Mouse (Mus musculus) fibroblast of lung, adult 2 months (primary cell): ENCODE measurements at regions not wholly inside any gene's neighbourhood (a gene's known extent, or its start where the extent isn't known, plus 50 kb on each side); places are given as distances from the start of the nearest gene placed in this dataset.
A peak's percentile ranks its signal among the peaks of the same experiment; 100 is the strongest.

Source experiments
- DNase-seq: peaks from one replicate; pipeline ENCODE4 v3.0.0-alpha.2; 2011; ENCODE audit warnings: low read depth

DNA sequence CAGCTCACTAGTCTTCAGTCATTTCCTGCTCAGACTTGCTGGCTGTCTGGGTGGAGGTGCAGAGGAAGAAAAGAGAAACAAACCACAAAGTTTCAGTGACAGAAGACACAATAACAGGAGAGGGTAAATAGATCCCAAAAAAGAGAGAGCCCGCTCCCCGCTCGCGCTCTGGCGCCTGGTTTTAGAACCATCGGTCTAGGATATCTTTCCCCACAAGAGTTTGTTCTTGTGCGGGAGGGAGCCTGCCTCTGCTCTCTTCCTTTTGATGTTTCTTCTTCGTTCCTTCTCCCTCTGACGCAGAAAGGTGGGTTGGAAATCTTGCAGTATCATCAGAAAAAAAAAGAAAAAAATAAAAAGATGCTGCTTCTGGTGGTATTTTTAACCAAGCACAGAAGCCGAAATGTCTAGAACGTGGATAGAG lies 71.3 kb upstream of the Zfp217 start:
- DNase-seq, result no peak

DNA sequence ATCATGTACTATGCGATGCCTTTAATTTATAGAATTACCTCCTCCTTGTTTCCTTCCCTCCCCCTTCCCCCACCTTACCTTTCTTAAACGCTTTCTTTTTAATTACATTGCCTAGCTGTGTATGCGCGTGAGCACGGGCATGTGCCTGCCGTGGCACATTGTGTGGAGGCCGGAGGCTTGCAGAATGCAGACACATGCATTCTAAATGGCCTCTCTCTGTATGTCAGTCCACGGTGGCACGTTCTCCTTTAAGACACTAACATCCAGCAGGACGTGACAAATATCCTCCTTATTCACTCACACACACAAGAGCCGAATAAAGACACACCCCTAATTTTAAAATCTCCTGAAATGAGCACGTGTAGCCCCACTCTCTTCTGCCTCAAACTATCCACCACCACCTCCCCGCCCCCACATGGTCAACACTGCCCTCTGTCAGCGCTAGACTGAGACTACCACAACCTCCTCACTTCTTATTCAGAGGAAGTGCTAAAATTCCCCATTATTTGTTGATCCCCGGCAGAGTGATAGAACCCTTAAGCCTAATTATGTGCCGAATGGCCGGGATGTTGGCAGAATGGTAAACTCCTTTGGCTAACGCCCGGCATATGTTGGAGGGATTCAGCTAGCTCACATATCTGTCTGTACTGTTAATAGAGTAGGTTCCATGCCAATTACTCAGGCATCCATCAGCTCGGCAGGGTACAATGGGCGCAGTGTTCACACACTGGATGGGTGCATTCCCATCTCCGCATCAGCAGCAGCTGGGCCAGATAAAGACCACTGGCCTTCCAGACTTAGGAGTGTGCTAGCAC lies 70.5 kb upstream of the Zfp217 start:
- no peak for DNase-seq

DNA sequence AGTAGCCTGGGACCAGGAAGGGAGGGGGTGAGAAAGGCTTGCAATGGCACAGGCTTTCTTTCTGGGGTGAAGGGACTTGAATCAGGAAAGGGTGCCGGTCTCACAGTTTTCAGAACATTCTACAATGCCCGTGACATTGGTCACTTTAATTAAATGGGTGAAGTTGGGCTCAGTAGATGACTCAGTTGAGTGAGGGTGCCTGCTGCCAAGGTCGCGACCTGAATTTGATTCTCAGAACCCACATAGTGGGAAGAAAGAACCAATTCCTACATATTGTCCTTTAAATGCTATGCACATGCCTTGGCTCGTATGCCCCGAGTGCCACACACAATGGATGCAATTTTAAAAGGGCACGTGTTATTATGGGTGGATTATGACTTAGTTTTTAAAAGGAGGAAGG lies 68.4 kb upstream of the Zfp217 start:
- DNase-seq, result no peak

DNA sequence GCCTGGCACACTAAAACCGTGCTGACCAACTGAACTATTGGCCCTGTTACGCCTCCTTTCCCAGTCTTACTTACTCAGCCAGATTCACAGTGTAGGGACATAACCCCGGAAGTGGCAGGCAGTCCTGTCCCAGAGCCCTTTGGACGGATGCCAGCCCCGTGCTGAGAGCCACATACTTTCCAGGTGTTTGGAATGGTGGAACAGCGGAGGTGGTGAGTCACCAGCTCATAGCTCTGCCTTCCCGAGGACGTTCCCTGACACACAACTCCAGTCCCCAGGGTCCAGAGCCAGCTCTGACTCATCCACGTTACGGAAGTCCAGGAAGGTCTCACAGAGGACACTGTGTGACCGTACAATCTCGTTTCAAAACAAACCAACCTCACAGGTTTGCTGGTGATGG lies 61.2 kb upstream of the Zfp217 start:
- DNase-seq, result peak; percentile 53

DNA sequence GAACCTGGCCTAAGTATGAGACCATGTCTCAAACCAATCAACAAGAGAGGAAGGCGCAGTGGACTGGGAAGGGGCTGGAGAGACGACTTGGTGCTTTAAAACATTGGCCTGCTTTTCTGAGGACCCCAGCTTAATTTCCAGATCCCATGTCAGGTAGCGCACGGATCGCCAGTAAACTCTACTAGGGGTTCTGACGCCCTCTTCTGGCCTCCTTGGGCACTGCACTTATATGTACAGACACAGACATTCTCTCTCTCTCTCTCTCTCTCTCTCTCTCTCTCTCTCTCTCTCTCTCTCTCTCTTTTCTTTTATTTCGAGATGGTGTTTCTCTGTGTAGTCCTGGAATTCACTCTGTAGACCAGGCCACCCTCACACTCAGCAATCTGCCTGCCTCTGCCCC lies 60.0 kb upstream of the Zfp217 start:
- no peak for DNase-seq

DNA sequence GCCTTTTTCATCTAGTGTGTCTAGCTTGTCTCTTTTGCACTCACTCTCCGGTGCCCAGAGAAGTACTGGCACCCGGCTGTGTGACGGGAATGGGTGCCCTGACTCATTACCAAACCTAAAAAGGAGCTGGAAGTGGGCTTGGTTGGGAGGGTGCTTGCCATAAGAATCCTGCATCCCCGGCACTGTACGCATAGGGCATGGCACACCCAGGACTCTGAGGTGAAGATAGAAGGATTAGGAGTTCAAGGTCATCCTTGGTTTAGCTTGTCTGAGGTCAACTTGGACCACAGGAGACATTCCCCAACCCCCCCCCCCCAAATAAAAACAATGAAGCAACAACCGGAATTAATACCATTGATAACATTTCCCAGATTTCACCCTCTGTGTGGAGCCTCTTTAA lies 59.5 kb upstream of the Zfp217 start:
- DNase-seq, result no peak

DNA sequence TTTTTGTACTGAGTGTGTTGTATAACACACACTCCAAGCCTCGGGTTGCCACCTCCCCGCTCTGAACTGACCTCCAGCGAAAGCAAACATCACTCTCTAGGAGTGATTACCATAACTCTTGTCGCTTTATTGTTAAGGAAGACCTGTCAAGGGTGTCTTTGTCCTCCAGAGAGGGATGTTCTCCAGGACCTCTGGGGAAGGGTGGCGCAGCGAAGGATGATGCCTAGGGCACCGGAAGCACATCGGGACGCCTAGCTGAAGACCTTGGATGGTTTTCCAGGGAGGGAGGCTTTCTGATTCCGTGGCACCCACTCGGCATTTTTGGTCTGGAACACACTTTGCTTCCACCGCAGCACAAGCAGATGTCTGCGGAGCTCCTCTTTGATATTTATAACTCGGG lies 59.0 kb upstream of the Zfp217 start:
- no peak for DNase-seq

DNA sequence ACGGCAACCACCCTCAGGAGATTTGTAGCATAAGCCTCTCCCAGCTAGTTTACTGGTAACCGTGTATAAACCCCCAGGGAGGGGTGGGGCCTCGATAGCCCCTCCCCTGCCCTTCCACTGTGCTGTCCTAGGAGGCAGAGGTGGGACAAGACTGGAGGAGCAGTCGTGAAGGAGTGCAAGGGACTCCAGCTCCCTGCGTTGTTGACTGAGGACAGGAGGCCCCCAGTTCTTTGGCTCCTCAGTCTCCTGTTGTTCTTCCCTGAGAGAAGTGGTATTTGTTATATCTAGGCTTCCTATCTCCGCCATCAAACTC lies 58.5 kb upstream of the Zfp217 start:
- DNase-seq, result no peak

DNA sequence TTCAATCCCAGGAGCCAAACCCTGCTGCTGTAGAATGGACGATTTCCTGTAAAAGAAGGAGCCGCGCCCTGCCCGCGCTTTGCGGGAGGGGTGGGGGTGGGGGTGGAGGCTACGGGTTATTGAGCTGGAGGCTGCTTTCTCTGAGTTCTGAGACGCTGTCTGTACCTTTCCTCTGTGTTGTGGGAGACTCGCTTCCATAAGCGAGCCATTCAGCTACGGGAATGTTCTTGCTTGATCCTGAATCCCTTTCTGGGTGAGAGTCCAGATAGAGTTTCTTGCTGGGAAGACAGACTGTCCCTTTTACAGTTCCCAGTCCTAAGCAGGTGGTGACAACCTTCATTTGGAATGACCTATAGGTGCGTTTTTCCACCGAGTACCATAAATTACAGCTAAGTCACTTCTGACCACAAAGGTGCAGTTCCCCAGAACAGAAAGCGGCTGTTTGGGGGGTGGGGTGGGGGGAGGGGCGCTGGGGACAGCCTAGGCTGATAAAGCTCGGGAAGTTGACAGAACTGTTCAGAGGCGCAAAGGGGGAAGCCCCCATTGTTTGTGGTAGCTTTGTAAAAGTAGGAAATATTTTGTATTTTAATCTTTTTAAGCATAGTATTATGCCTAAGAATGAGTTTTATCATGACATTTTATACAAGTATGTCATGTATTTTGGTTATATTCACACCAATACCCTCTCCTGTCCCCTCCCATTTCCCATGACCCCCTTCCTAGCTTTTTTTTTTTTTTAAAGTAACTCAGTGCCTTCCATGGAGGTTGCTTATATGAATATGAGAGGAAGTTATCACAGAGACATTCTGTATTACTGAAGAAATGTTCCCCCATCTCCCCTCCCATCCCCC lies 57.9 kb upstream of the Zfp217 start:
- DNase-seq, result no peak

DNA sequence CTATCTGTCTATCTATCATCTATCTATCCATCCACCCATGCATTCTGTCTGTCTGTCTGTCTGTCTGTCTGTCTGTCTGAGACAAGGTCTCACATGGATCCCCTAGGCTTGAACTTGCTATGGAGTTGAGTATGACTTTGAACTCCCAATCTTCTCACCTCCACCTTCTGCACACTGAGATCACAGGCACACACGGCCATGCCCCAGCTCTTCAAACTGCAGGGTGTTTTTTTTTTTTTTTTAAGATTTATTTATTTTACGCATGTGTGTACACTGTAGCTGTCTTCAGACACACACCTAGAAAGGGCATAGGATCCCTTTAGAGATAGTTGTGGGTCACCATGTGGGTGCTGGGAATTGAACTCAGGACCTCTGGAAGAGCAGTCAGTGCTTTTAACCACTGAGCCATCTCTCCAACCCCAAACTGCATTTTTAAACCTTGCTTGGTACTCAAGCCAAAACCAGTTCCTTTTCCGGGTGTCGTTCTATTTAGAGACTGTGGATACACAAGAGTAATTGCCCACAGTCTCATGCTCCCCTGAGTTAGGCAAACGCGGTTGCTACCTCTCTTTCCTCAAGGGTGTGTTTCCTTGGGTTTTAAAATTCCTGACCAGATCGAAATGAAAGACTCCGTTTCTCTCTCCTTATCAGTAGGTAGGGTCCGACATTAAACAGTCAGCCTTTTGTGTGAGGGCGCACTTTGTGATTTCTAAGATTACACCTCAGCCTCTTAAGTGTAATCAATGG lies 57.0 kb upstream of the Zfp217 start:
- no peak for DNase-seq

DNA sequence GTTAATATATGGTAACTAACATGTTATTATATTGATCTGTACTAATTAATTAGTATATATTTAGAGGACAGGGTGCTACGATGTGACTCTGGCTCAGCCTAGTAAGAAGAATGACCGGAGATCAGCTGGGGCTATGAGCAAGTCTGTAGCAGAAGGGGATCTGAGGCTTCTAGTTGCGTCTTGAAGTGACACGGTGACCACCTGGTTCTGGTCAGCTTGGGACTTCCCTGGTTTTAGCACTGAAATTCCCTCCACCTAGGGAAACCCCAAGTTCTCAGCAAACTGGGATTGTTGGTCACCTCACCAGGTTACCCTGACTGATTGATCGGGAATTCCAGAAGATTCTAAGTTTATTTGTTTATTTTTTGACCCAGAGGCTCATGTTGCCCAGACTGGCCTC lies 55.6 kb upstream of the Zfp217 start:
- DNase-seq, result no peak

DNA sequence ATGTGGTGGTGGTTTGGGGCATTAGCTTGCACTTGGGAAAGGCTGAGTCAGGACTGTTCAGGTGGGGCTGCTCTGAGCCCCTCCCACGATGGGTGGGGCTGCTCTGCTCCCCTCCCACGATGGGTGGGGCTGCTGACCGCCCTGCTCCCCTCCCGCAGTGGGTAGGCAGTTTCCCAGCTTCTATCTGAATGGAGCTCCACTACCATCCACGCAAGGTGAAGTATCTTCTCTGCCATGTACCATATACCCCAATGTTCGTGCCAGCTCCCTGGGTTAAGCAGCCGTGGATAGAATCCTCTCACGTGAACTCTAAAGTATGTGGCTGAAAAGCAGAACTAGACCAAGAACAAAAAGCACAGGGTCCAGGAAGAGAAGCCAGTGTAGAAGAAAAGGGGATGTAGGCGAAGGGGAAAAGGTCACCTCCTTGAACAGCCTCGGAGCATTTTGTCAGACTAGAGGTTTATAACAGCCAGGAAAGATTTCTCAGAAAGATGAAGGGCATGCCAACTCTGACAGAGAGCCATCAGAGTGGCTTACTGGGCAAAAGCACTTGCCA lies 54.0 kb upstream of the Zfp217 start:
- DNase-seq, result no peak
